Mouse (Mus musculus) hindbrain, embryonic 15.5 days (tissue): ENCODE results near the gene Triobp. TPM values are rescaled to one million over a fixed set of nuclear protein-coding genes. Genes with fewer than 3 reads are reported as not detected.

ENCODE experiments used
- ATAC-seq: fragments of 200-750 bp; cut with Nextera tagmentation; 2 replicates; pipeline ENCODE4 v1.8.0; 2017; ENCODE audit warnings: low read depth, moderate number of reproducible peaks, moderate TSS enrichment; ENCODE audit not compliant: low FRiP score
- H3K27ac ChIP-seq: fragments of 300-500 bp; sonication (generic); replicated peaks from 2 replicates; pipeline ENCODE4 v1.5.1; 2015; ENCODE audit warnings: mild to moderate bottlenecking, inconsistent platforms
- H3K27me3 ChIP-seq: fragments of 300-500 bp; sonication (generic); 2 replicates; pipeline ENCODE4 v1.6.1; 2015; ENCODE audit warnings: control low read depth, inconsistent platforms
- H3K36me3 ChIP-seq: fragments of 300-500 bp; sonication (generic); 2 replicates; pipeline ENCODE4 v1.6.1; 2015; ENCODE audit warnings: control low read depth, inconsistent platforms
- H3K4me1 ChIP-seq: fragments of 300-500 bp; sonication (generic); replicated peaks from 2 replicates; pipeline ENCODE4 v1.6.1; 2015; ENCODE audit warnings: control low read depth, inconsistent platforms
- H3K4me2 ChIP-seq: fragments of 300-500 bp; sonication (generic); 2 replicates; pipeline ENCODE4 v1.6.1; 2015; ENCODE audit warnings: moderate library complexity, mild to moderate bottlenecking, inconsistent platforms
- H3K4me3 ChIP-seq: fragments of 300-500 bp; sonication (generic); 2 replicates; pipeline ENCODE4 v1.5.1; 2015; ENCODE audit warnings: mild to moderate bottlenecking, inconsistent platforms
- H3K9ac ChIP-seq: fragments of 300-500 bp; sonication (generic); 2 replicates; pipeline ENCODE4 v1.6.1; 2015; ENCODE audit warnings: inconsistent platforms
- H3K9me3 ChIP-seq: fragments of 300-500 bp; sonication (generic); 2 replicates; pipeline ENCODE4 v1.6.1; 2016; ENCODE audit warnings: control low read depth, inconsistent platforms
- WGBS: fragments of 180-500 bp; shearing (Covaris S2); methylation state at CpG from one replicate; pipeline ENCODE4 v1.1.7; 2015; 5-methylcytosine and 5-hydroxymethylcytosine counted together
- polyA plus RNA-seq: library from polyadenylated mRNA; unstranded; fragments of >200 nt; fragmentation: Nextera tagmentation; extraction: Ambion mirVana; gene quantifications from 2 replicates; pipeline ENCODE4 v1.2.1, GENCODE M21; 2015

Gene Triobp
- polyA plus RNA-seq, 1 experiment from 2014 or later = 42.7 TPM

GRCm38 (mm10) chr15:78990970-78991525 is 43.5 kb downstream of the Triobp start:
- Histone ChIP-seq H3K9me3 (no peaks in the 10 kb centered on the region), H3K9ac (no peak overlapping the region), H3K27me3 (no peaks in the 10 kb centered on the region), H3K4me3 (no peak overlapping the region), H3K27ac (no peak overlapping the region), H3K36me3 (peaks cover 43% of the 10 kb centered on the region), H3K4me1 (peaks cover 15% of the 10 kb centered on the region), H3K4me2 (no peak overlapping the region)
- WGBS = 94% methylated on average over 25 of the region's 25 CpGs
- ATAC-seq = no peak

- Histone ChIP-seq H3K36me3 (peaks cover 43% of the 10 kb centered on the region), H3K9me3 (no peaks in the 10 kb centered on the region), H3K27me3 (no peaks in the 10 kb centered on the region), H3K4me2 (no peak overlapping the region), H3K9ac (no peak overlapping the region), H3K4me1 (peaks cover 9% of the 10 kb centered on the region), H3K4me3 (no peak overlapping the region), H3K27ac (no peak overlapping the region)
- ATAC-seq = no peak
- 92% methylated on average over 7 of the region's 7 CpGs for WGBS
Observed at GRCm38 (mm10) chr15:78992235-78992634, 44.7 kb downstream of the Triobp start.

GRCm38 (mm10) chr15:78992925-78993324 is 45.4 kb downstream of the Triobp start:
- Histone ChIP-seq H3K4me1 (peaks cover 2% of the 10 kb centered on the region), H3K9me3 (no peaks in the 10 kb centered on the region)
- 96% methylated on average over 24 of the region's 24 CpGs for WGBS

GRCm38 (mm10) chr15:78995916-78996315 is 48.4 kb downstream of the Triobp start:
- no peaks in the 10 kb centered on the region for H3K27me3 ChIP-seq
- H3K9ac ChIP-seq = no peak overlapping the region
- peaks cover 47% of the 10 kb centered on the region for H3K36me3 ChIP-seq
- no peak overlapping the region for H3K4me2 ChIP-seq
- no peak for ATAC-seq
- whole genome bisulfite sequencing = 95% methylated on average over 4 of the region's 4 CpGs
- H3K9me3 ChIP-seq = no peaks in the 10 kb centered on the region
- no peak overlapping the region for H3K27ac ChIP-seq
- H3K4me1 ChIP-seq = no peaks in the 10 kb centered on the region
- no peak overlapping the region for H3K4me3 ChIP-seq

More at GRCm38 (mm10) chr15:78992925-78993324, 45.4 kb downstream of the Triobp start:
- ATAC-seq = no peak
- no peaks in the 10 kb centered on the region for H3K27me3 ChIP-seq
- no peak overlapping the region for H3K9ac ChIP-seq
- no peak overlapping the region for H3K4me2 ChIP-seq
- H3K27ac ChIP-seq = no peak overlapping the region
- peaks cover 43% of the 10 kb centered on the region for H3K36me3 ChIP-seq
- H3K4me3 ChIP-seq = no peak overlapping the region

- no peak for ATAC-seq
- 86% methylated on average over 3 of the region's 3 CpGs for WGBS
Observed at GRCm38 (mm10) chr15:78996663-78997062, 49.1 kb downstream of the Triobp start.

GRCm38 (mm10) chr15:78998348-78998747 is 50.8 kb downstream of the Triobp start:
- no peak overlapping the region for H3K4me3 ChIP-seq
- no peak for ATAC-seq
- H3K9me3 ChIP-seq = no peaks in the 10 kb centered on the region
- H3K4me2 ChIP-seq = no peak overlapping the region
- no peaks in the 10 kb centered on the region for H3K4me1 ChIP-seq
- no peaks in the 10 kb centered on the region for H3K27me3 ChIP-seq
- H3K27ac ChIP-seq = no peak overlapping the region
- H3K9ac ChIP-seq = no peak overlapping the region
- peaks cover 42% of the 10 kb centered on the region for H3K36me3 ChIP-seq
- WGBS = 63% methylated on average over 8 of the region's 8 CpGs

More at GRCm38 (mm10) chr15:78996663-78997062, 49.1 kb downstream of the Triobp start:
- no peak overlapping the region for H3K4me3 ChIP-seq
- no peaks in the 10 kb centered on the region for H3K27me3 ChIP-seq
- H3K4me1 ChIP-seq = no peaks in the 10 kb centered on the region
- no peak overlapping the region for H3K4me2 ChIP-seq
- H3K36me3 ChIP-seq = peaks cover 47% of the 10 kb centered on the region
- H3K9me3 ChIP-seq = no peaks in the 10 kb centered on the region
- H3K9ac ChIP-seq = no peak overlapping the region
- no peak overlapping the region for H3K27ac ChIP-seq

- ATAC-seq = no peak
- no peak overlapping the region for H3K4me2 ChIP-seq
- H3K4me3 ChIP-seq = no peak overlapping the region
- H3K36me3 ChIP-seq = peaks cover 40% of the 10 kb centered on the region
- H3K27me3 ChIP-seq = no peaks in the 10 kb centered on the region
- H3K9ac ChIP-seq = no peak overlapping the region
- H3K9me3 ChIP-seq = no peaks in the 10 kb centered on the region
- H3K27ac ChIP-seq = no peak overlapping the region
- no peaks in the 10 kb centered on the region for H3K4me1 ChIP-seq
- WGBS = 85% methylated on average over 11 of the region's 11 CpGs
Observed at GRCm38 (mm10) chr15:78999586-78999985, 52.1 kb downstream of the Triobp start.

- 72% methylated on average over 7 of the region's 7 CpGs for WGBS
- Histone ChIP-seq H3K4me3 (no peak overlapping the region), H3K9ac (no peak overlapping the region), H3K36me3 (peaks cover 37% of the 10 kb centered on the region), H3K4me1 (no peaks in the 10 kb centered on the region), H3K27me3 (no peaks in the 10 kb centered on the region), H3K27ac (no peak overlapping the region), H3K9me3 (no peaks in the 10 kb centered on the region), H3K4me2 (no peak overlapping the region)
- peak; percentile 21; the same call in 1 of the 2 replicates for ATAC-seq
Observed at GRCm38 (mm10) chr15:79000357-79000791, 52.9 kb downstream of the Triobp start.

GRCm38 (mm10) chr15:79001559-79001958 is 54.0 kb downstream of the Triobp start:
- 86% methylated on average over 5 of the region's 5 CpGs for WGBS
- Histone ChIP-seq H3K36me3 (peaks cover 40% of the 10 kb centered on the region), H3K27me3 (no peaks in the 10 kb centered on the region), H3K4me2 (no peak overlapping the region), H3K27ac (no peak overlapping the region), H3K9me3 (no peaks in the 10 kb centered on the region), H3K4me1 (no peaks in the 10 kb centered on the region), H3K9ac (no peak overlapping the region), H3K4me3 (no peak overlapping the region)
- no peak for ATAC-seq

- H3K27ac ChIP-seq = no peak overlapping the region
- no peaks in the 10 kb centered on the region for H3K4me1 ChIP-seq
- H3K9me3 ChIP-seq = no peaks in the 10 kb centered on the region
- H3K27me3 ChIP-seq = no peaks in the 10 kb centered on the region
- ATAC-seq = no peak
- peaks cover 41% of the 10 kb centered on the region for H3K36me3 ChIP-seq
- WGBS = 57% methylated on average over 19 of the region's 19 CpGs
- H3K4me3 ChIP-seq = no peak overlapping the region
- no peak overlapping the region for H3K9ac ChIP-seq
- H3K4me2 ChIP-seq = no peak overlapping the region
Observed at GRCm38 (mm10) chr15:79002036-79002435, 54.5 kb downstream of the Triobp start.

GRCm38 (mm10) chr15:79003079-79003478 is 55.6 kb downstream of the Triobp start:
- no peaks in the 10 kb centered on the region for H3K9me3 ChIP-seq
- no peak overlapping the region for H3K4me3 ChIP-seq
- no peak overlapping the region for H3K4me2 ChIP-seq
- peaks cover 41% of the 10 kb centered on the region for H3K36me3 ChIP-seq
- no peaks in the 10 kb centered on the region for H3K4me1 ChIP-seq
- no peak overlapping the region for H3K9ac ChIP-seq
- 94% methylated on average over 3 of the region's 3 CpGs for WGBS
- no peak for ATAC-seq
- H3K27ac ChIP-seq = no peak overlapping the region
- no peaks in the 10 kb centered on the region for H3K27me3 ChIP-seq

GRCm38 (mm10) chr15:79005581-79005980 is 58.1 kb downstream of the Triobp start:
- peaks cover 39% of the 10 kb centered on the region for H3K36me3 ChIP-seq
- H3K27me3 ChIP-seq = no peaks in the 10 kb centered on the region
- no peak overlapping the region for H3K9ac ChIP-seq
- WGBS = 91% methylated on average over 9 of the region's 9 CpGs
- H3K4me2 ChIP-seq = no peak overlapping the region
- H3K9me3 ChIP-seq = no peaks in the 10 kb centered on the region
- no peaks in the 10 kb centered on the region for H3K4me1 ChIP-seq
- no peak overlapping the region for H3K27ac ChIP-seq
- no peak for ATAC-seq
- no peak overlapping the region for H3K4me3 ChIP-seq

GRCm38 (mm10) chr15:79006638-79007037 is 59.1 kb downstream of the Triobp start:
- Histone ChIP-seq H3K36me3 (peaks cover 29% of the 10 kb centered on the region), H3K9me3 (no peaks in the 10 kb centered on the region), H3K4me2 (no peak overlapping the region), H3K9ac (no peak overlapping the region), H3K4me1 (no peaks in the 10 kb centered on the region), H3K27me3 (no peaks in the 10 kb centered on the region), H3K4me3 (no peak overlapping the region), H3K27ac (no peak overlapping the region)
- ATAC-seq = no peak
- WGBS = 60% methylated on average over 3 of the region's 3 CpGs
